Mouse (Mus musculus) olfactory bulb, adult 2 months (tissue): ENCODE measurements around the gene Dusp1.

Source experiments
- CTCF ChIP-seq: fragments of 200-500 bp; IDR thresholded peaks from 2 replicates; pipeline ENCODE4 v1.5.1; 2012; ENCODE audit warnings: low read depth, mild to moderate bottlenecking, low read length, moderate library complexity; ENCODE audit not compliant: insufficient read depth
- POLR2A ChIP-seq: fragments of 200-500 bp; IDR thresholded peaks from 2 replicates; pipeline ENCODE4 v1.6.1; 2012; ENCODE audit warnings: mild to moderate bottlenecking, low read depth, low read length, moderate library complexity; ENCODE audit not compliant: insufficient read depth

GRCm38 (mm10) chr17:26512961-26513360, 49.0 kb downstream of the Dusp1 start:
- TF ChIP-seq POLR2A: no peak
- TF ChIP-seq CTCF: no peak
